Mouse (Mus musculus) E14TG2a.4 (cell line): ENCODE data around the gene Atxn7l1.

Experiments used
- CTCF ChIP-seq: conservative IDR thresholded peaks from 2 replicates; pipeline ENCODE4 v1.5.1; 2014; ENCODE audit warnings: low read length
- POU5F1 ChIP-seq: IDR thresholded peaks from 2 replicates; pipeline ENCODE4 v1.6.1; 2014; ENCODE audit warnings: low read length, borderline replicate concordance

DNA sequence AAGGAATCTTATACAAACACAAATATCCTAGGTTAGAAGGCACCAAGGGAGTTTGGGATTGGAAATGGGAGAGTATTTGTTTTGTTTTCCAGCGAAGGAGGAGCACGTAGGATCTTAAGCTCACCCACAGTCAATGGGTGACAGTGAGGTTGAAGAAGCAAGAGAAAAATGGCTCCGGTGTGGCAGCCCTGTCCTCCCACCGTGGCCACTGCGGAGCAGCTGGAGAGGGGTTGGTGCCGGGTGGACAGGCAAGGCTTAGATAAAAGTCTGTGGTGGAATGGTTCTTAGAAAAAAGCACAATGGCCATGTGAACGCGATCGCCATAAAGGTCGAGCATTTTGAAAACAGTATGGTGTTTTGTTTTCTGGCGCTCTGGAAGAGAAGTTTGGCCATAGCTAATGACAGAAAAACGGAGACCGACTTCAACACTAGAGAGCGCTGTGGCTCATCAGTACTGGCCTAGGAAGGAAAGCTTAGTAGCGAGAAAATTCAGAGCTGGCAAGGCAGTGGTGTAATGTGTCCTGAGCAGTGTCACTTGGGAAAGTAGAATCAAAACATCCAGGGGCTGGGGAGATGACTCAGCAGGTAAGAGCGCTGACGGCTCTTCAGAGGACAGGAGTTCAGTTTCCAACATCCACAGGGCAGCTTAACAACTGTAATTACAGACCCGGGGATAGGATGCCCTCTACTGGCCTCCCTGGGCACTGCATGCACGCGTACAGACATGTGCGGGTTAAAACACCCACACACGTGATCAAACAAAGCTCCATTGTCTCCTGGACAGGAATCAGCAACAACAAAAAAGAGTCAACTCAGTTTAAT, 232.3 kb downstream of the Atxn7l1 start:
- TF ChIP-seq CTCF (peak; percentile 96), POU5F1 (no peak)
